Mouse (Mus musculus) ES-E14 (cell line): ENCODE measurements around the gene Usp7. TPM values are rescaled to one million over a fixed set of nuclear protein-coding genes. Genes with fewer than 3 reads are reported as not detected.

Source experiments
- DNase-seq: peaks from one replicate; pipeline ENCODE4 v3.0.0-alpha.2; 2013; ENCODE audit warnings: low read depth, low spot score
- H3K27ac ChIP-seq: 2 replicates; pipeline ENCODE4 v1.5.1; 2012; ENCODE audit warnings: low read depth, mild to moderate bottlenecking, low read length, moderate library complexity, mixed read lengths; ENCODE audit not compliant: poor library complexity, insufficient read depth, severe bottlenecking
- H3K36me3 ChIP-seq: 2 replicates; pipeline ENCODE4 v1.6.1; 2012; ENCODE audit warnings: mild to moderate bottlenecking, low read length, moderate library complexity, mixed read lengths; ENCODE audit not compliant: control insufficient read depth, poor library complexity, insufficient read depth, severe bottlenecking
- H3K4me1 ChIP-seq, 2 experiments: fragments of 150-350 bp in 1 of 2; sonication (generic) in 1 of 2; 2 replicates each; pipeline ENCODE4 v1.6.1; 2012; ENCODE audit warnings: low read length in 2 of 2, mild to moderate bottlenecking in 1 of 2, mixed read lengths in 1 of 2; ENCODE audit not compliant: control insufficient read depth in 2 of 2, insufficient read depth in 2 of 2, poor library complexity in 1 of 2
- H3K4me3 ChIP-seq, 2 experiments: fragments of 150-350 bp in 1 of 2; sonication (generic) in 1 of 2; 2 replicates each; pipeline ENCODE4 v1.5.1; 2012; ENCODE audit warnings: low read length in 2 of 2, low read depth in 1 of 2, mild to moderate bottlenecking in 1 of 2, mixed read lengths in 1 of 2; ENCODE audit not compliant: insufficient read depth in 1 of 2, poor library complexity in 1 of 2, severe bottlenecking in 1 of 2
- H3K9ac ChIP-seq: 2 replicates; pipeline ENCODE4 v1.6.1; 2012; ENCODE audit warnings: low read depth, mild to moderate bottlenecking, low read length, mixed read lengths; ENCODE audit not compliant: poor library complexity, insufficient read depth, severe bottlenecking
- H3K9me3 ChIP-seq: fragments of 150-350 bp; sonication (generic); 2 replicates; pipeline ENCODE4 v1.6.1; 2012; ENCODE audit warnings: low read depth, mild to moderate bottlenecking, low read length; ENCODE audit not compliant: control insufficient read depth, insufficient read depth
- CHD2 ChIP-seq: IDR thresholded peaks from 2 replicates; pipeline ENCODE4 v1.6.1; 2014; ENCODE audit warnings: mild to moderate bottlenecking, low read depth, low read length, inconsistent platforms
- HCFC1 ChIP-seq: IDR thresholded peaks from 2 replicates; pipeline ENCODE4 v1.6.1; 2012; ENCODE audit warnings: low read length, inconsistent platforms, borderline replicate concordance; ENCODE audit not compliant: insufficient read depth
- MAFK ChIP-seq: IDR thresholded peaks from 2 replicates; pipeline ENCODE4 v1.6.1; 2014; ENCODE audit warnings: mild to moderate bottlenecking, low read depth, low read length, inconsistent platforms; ENCODE audit not compliant: insufficient read depth
- ZC3H11A ChIP-seq: IDR thresholded peaks from 2 replicates; pipeline ENCODE4 v1.6.1; 2012; ENCODE audit warnings: low read depth, mild to moderate bottlenecking, inconsistent platforms, low read length, borderline replicate concordance
- ZNF384 ChIP-seq: IDR thresholded peaks from 2 replicates; pipeline ENCODE4 v1.6.1; 2012; ENCODE audit warnings: low read depth, low read length, inconsistent platforms
- in situ Hi-C, 2 experiments: fragments of 600-800 bp; cut with MboI; formaldehyde crosslinking; loops; one replicate each; pipeline ENCODE4 v1.15.1; 2025; ENCODE audit warnings: low sequenced_read_pairs in 2 of 2, inconsistent platforms in 1 of 2; ENCODE audit not compliant: unreplicated experiment in 2 of 2
- total RNA-seq: library from RNA; depleted of rRNA; stranded (reverse); fragments of 300-350 nt; gene quantifications from 2 replicates; pipeline ENCODE4 v1.2.3, GENCODE M21; 2012

The Usp7 gene
- total RNA-seq, 1 experiment = 242 TPM

- in situ Hi-C loops = no loop called here
- peak overlapping the region; percentile 28; the same call in 1 of the 2 replicates for H3K27ac ChIP-seq
Measured at GRCm38 (mm10) chr16:8747772-8748171, 44.3 kb downstream of the Usp7 start.

GRCm38 (mm10) chr16:8746509-8746908, 45.6 kb downstream of the Usp7 start:
- 0 out of 2 replicates have a peak, but pooled peaks have one; percentile 57 for TF ChIP-seq MAFK
- TF ChIP-seq CHD2 = no peak
- no peak for TF ChIP-seq HCFC1
- TF ChIP-seq ZNF384 = no peak
- in situ Hi-C loops = no loop called here
- H3K9me3 ChIP-seq = no peaks in the 10 kb centered on the region
- no peak for DNase-seq
- H3K36me3 ChIP-seq = peaks cover 25% of the 10 kb centered on the region; the same call in 1 of the 2 replicates
- H3K27ac ChIP-seq = no peak overlapping the region
- no peak overlapping the region for H3K9ac ChIP-seq
- peaks cover 12 to 13% of the 10 kb centered on the region in 2 experiments for H3K4me1 ChIP-seq
- H3K4me3 ChIP-seq = no peak overlapping the region

More at GRCm38 (mm10) chr16:8747772-8748171, 44.3 kb downstream of the Usp7 start:
- no peak overlapping the region; the same call in 1 of the 2 replicates for H3K9ac ChIP-seq
- H3K36me3 ChIP-seq = peaks cover 25% of the 10 kb centered on the region; the same call in 1 of the 2 replicates
- no peak for DNase-seq
- no peak overlapping the region for H3K4me3 ChIP-seq
- TF ChIP-seq ZNF384 (no peak), CHD2 (no peak), HCFC1 (no peak), MAFK (no peak), ZC3H11A (no peak)
- no peaks in the 10 kb centered on the region for H3K9me3 ChIP-seq
- peaks cover 12 to 14% of the 10 kb centered on the region in 2 experiments for H3K4me1 ChIP-seq

DNA sequence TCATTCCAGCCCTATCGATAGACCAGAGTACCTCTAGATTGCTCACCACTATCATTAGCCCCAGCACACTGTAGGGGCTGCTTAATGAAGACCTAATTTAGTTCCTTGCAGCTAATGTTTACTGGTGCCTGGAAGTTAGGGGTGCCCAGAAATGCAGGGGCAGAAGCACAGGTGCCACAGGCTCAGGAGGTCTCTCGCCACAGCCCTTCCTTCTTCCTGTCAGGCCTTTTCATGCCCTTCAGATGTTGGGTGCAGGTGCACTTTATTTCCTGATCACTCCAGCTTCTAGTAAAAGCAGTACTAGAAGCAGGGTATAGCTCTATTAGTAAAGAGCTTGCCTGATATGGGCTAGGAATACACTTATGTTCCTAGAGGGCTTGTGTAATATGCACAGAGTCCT, 46.4 kb downstream of the Usp7 start:
- TF ChIP-seq CHD2 (no peak), MAFK (no peak), HCFC1 (no peak), ZC3H11A (no peak), ZNF384 (no peak)
- DNase-seq = no peak
- Histone ChIP-seq H3K4me1 (peaks cover 12 to 13% of the 10 kb centered on the region in 2 experiments), H3K9ac (no peak overlapping the region), H3K9me3 (no peaks in the 10 kb centered on the region), H3K27ac (no peak overlapping the region; the same call in 1 of the 2 replicates), H3K36me3 (peaks cover 22% of the 10 kb centered on the region; the same call in 1 of the 2 replicates), H3K4me3 (no peak overlapping the region)
- in situ Hi-C loops = no loop called here

DNA sequence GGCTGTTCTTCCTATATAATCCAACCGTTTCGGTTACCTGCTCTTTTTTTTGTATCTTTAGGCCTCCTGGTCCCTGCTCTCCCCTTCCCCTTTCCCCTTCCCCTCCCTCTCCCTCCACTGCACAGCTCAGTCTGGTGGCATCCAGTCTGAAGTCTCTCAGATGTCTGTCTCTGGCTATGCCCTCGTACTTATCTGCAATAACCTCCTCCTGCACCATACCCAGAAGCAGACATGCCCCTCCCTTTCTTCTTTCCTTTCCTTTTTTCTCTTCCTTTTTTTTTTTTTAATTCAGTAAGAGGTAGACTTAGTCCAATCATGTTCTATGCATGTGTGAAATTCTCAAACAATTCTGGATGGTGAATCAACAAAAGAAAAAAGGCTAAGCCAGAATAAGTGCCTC, 48.1 kb downstream of the Usp7 start:
- in situ Hi-C loops = no loop called here
- no peak overlapping the region for H3K4me3 ChIP-seq
- H3K36me3 ChIP-seq = peaks cover 19% of the 10 kb centered on the region; the same call in 1 of the 2 replicates
- DNase-seq = no peak
- H3K4me1 ChIP-seq = peaks cover 9 to 12% of the 10 kb centered on the region in 2 experiments; a peak in 3 of 4 replicates
- no peak overlapping the region for H3K9ac ChIP-seq
- no peaks in the 10 kb centered on the region for H3K9me3 ChIP-seq
- TF ChIP-seq ZC3H11A (no peak), CHD2 (no peak), HCFC1 (no peak), ZNF384 (no peak), MAFK (no peak)
- H3K27ac ChIP-seq = no peak overlapping the region

- TF ChIP-seq ZC3H11A = no peak
- no peak for TF ChIP-seq MAFK
- TF ChIP-seq HCFC1 = no peak
- TF ChIP-seq CHD2 = no peak
- no peak for TF ChIP-seq ZNF384
- Histone ChIP-seq H3K4me3 (no peak overlapping the region), H3K9me3 (no peaks in the 10 kb centered on the region), H3K4me1 (peaks cover 4 to 9% of the 10 kb centered on the region in 2 experiments; a peak in 2 of 4 replicates), H3K9ac (no peak overlapping the region), H3K36me3 (peaks cover 13% of the 10 kb centered on the region), H3K27ac (no peak overlapping the region)
- in situ Hi-C loops = no loop called here
- no peak for DNase-seq
Measured at GRCm38 (mm10) chr16:8741697-8742096, 50.4 kb downstream of the Usp7 start.
